Mouse (Mus musculus) brown adipose tissue, adult 24 weeks (tissue): ENCODE data around the gene Adprhl2. TPM values are rescaled to one million over a fixed set of nuclear protein-coding genes. Genes with fewer than 3 reads are reported as not detected.

ENCODE experiments used
- H3K27ac ChIP-seq: fragments of 200-500 bp; replicated peaks from 2 replicates; pipeline ENCODE4 v1.5.1; 2012; ENCODE audit warnings: low read depth, mild to moderate bottlenecking, low read length
- H3K4me1 ChIP-seq: fragments of 200-500 bp; 2 replicates; pipeline ENCODE4 v1.6.1; 2012; ENCODE audit warnings: low read length, mixed read lengths; ENCODE audit not compliant: control insufficient read depth, insufficient read depth, insufficient read length
- H3K4me3 ChIP-seq: fragments of 200-500 bp; 2 replicates; pipeline ENCODE4 v1.5.1; 2012; ENCODE audit warnings: low read depth, mild to moderate bottlenecking, low read length, moderate library complexity; ENCODE audit not compliant: insufficient read depth
- polyA plus RNA-seq: library from polyadenylated mRNA; stranded (reverse); fragments of >200 nt; gene quantifications from 2 replicates; pipeline ENCODE4 v1.2.4, GENCODE M21; 2012; ENCODE audit not compliant: missing spikeins, insufficient read depth, insufficient read length

The Adprhl2 gene
- polyA plus RNA-seq, 1 experiment, result 14.8 TPM

DNA sequence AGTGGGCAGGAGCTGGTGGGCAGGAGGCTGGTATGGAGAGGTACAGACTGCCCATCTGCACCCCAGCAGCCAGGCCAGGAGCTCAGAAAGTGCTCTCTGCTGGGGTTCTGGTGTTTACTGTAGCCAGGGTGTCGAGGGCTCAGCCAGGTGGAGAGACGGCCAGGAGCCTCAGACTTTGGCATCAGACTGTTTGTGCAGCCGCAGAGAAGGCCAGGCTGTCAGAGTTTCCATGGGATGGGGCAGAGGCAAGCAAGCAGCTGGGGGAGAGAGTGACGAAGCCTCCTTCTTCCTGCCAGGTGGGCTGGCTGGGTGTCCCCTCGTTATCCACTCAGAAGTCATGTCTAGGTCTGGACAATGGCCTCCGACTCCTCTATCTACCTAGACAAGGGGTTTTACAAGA, 26.4 kb downstream of the Adprhl2 start:
- Histone ChIP-seq H3K4me3 (no peak overlapping the region), H3K4me1 (peaks cover 4% of the 10 kb centered on the region; the same call in 1 of the 2 replicates)

DNA sequence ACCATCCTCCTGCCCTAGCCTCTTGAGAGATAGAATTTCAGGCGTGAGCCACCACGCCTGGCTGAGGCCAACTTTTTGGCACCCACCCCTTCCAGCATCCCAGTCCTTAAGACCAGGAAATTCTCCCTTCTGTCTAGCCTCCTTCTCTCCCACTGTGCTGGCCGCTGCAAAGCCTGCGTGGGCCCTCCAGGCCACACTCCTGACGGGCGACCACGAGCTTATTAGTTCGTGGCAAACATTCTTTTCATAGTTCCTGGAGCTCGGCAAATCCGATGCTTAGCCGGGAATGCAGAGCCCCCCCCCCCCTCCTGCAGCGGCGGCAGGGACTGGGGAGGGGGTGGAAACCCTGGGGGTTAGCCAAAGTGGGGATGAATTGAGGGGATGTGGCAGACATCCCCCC, 30.3 kb downstream of the Adprhl2 start:
- Histone ChIP-seq H3K4me3 (no peak overlapping the region), H3K27ac (no peak overlapping the region), H3K4me1 (peaks cover 3% of the 10 kb centered on the region)

More for the DNA sequence above, 26.4 kb downstream of the Adprhl2 start:
- H3K27ac ChIP-seq, result no peak overlapping the region

DNA sequence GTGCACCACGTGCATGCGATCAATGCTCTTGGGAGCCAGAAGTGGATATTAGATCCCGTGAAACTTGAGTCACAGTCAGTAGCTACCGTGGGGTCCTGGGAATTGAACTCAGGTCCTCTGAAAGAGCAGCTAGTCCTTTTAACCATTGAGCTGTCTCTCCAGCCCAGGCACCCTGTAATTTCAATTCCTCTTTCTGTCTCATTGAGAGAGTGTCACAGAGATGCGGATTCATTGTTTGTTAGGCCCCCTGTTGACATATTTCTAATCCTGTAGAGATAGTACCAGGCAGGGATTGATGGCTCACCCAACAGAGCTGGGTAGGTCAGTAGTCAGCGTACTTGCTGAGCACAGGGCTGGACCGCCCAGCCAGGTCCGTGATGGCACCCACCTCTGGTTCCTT, 31.2 kb downstream of the Adprhl2 start:
- Histone ChIP-seq H3K27ac (no peak overlapping the region), H3K4me1 (peaks cover 3% of the 10 kb centered on the region), H3K4me3 (no peak overlapping the region)

DNA sequence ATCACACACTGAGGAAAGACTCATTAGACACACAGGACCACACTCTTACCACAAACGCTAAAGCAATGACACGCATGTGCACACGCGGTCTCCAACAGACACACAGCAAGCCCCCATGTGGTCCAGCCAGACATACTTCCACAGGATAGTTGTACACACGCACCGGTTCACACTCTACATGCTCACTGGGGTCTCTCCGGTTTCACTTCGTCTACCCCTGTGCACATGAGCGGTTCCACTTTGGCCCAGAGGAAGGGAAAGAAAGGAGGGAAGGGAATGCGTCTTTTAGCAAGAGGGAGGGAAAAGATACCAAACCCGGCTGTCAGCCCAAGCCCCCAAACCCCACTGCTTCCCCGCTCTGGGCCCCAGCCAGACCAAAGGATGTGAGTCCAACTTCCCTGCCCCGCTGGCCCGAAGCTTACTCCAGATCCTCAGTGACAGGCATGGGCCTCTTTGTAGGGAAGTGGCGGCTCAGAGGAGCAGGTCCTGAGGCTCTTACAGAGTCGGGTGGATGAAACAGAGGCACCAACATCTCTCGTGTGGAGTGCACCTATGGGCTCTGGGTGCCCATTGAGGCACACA, 33.3 kb downstream of the Adprhl2 start:
- Histone ChIP-seq H3K4me3 (no peak overlapping the region), H3K4me1 (peaks cover 3% of the 10 kb centered on the region), H3K27ac (no peak overlapping the region)

DNA sequence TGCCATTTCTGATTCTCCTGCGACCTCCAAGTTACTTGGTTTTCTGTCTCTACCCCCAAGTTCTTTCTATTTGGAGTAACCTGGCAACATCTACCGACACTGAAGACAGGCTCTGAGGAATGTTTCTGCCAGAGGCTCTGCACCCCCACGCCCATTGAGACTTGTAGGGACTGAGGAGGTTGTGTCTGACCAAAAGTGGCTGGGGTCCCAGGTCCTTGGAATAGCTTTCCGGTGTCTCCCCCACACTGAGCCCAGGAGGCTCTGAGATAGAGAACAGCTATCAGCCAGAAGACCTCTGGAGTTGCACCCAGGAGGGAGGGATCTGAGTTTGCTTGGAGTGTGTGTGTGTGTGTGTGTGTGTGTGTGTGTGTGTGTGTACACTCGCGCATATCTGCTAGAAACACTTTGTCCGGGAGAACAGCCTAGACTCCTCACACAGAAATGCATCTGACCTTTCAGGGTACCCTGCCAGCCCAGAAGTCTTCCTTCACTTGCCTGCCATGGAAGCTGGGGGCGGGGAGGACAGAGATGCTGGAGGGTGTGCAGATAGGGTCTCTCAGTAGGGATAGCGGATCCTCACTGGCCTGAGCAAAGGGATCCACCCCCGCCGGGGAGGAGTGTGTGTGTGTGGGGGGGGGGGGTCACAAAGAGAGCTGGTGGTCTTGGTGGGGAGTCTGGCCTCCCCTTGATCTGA, 34.1 kb downstream of the Adprhl2 start:
- Histone ChIP-seq H3K27ac (no peak overlapping the region), H3K4me3 (no peak overlapping the region)

DNA sequence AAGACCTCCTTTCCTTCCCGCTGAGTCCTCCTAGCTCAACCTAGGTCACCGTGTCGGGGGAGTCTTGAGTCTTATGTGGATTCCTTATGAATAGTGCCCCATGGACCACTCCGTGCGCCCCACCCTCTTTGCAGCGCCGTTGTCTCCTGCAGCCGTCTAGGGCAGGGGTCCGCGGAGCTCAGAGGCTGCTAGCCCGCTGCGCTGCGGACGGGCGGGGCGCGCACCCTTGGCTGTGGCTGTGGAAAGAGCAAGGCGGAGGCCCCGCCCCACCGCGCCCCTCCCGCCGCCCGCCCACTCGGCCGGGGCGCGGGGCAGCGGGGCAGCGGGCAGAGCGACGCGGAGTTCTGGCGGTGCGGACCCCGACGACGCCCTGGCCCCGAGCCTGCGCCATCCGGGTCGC, 35.0 kb downstream of the Adprhl2 start, which contains the start of gene Col8a2:
Gene Col8a2 (plus strand): TSS at position 302 of the 400 bp plus-strand sequence.
- H3K4me1 ChIP-seq, result peaks cover 3% of the 10 kb centered on the region
- H3K27ac ChIP-seq, result no peak within 1 kb of the TSS
- H3K4me3 ChIP-seq, result peak within 1 kb of the TSS; percentile 47

More for the DNA sequence above, 34.1 kb downstream of the Adprhl2 start:
- peaks cover 3% of the 10 kb centered on the region for H3K4me1 ChIP-seq

DNA sequence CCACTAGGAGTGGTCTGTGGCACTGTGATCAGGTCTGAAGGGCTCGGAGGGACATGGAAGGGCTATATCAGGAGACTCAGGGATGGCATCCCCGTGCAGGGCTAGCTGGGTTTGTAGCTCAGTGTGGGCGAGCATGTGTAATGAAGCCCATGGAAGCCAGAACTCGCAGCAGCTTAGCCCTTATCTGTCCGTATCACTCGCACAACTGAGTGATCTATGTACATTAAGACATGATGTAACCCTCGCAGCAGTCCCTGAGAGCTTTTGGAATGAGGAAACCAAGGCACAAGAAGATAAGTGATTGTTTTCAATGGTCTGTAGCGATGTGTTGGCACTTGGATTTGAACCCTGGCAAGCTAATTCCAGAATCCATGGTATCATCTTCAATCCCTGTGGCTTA, 37.9 kb downstream of the Adprhl2 start:
- H3K4me1 ChIP-seq, result peaks cover 3% of the 10 kb centered on the region
- no peak overlapping the region for H3K4me3 ChIP-seq
- H3K27ac ChIP-seq, result no peak overlapping the region

DNA sequence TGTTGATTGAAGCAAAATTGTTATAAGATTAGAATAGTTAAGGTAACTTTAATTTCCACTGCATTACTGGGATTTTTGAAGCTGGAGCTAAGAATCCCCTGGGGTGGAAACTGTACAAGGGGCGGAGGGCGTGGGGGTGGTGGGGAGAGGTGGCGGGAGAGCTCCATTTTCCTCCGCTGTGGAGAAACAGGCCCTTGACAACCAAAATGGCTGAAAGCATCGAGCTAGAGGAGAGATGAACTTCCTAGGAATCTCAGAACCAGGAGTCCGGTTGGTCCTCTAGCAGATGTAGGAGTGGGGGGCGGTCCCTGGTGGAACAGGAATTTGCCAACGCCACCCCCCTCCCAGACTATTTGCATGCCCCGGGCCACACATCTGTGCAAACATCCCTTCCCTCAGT, 39.8 kb downstream of the Adprhl2 start:
- Histone ChIP-seq H3K4me1 (peaks cover 3% of the 10 kb centered on the region), H3K4me3 (no peak overlapping the region)

DNA sequence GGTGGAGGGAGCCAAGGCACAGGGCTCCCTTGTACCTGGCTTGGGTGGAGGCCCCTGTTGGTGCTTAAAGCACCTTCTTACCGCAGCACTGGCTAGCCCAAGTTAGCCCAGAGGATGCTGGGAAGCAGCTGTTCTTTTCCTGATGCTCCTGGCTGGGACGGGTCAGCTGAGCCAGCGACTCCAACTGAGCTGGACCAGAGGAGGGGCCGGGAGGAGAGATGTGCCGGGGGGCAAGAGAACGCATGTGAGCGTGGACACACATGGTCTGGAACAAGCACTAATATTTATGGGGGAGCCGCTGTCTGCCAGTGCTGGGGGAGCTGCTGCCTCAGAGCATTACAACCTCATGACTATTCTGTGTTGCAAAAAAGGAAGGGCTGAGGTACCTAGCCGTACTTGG, 42.5 kb downstream of the Adprhl2 start:
- no peaks in the 10 kb centered on the region for H3K4me1 ChIP-seq
- H3K4me3 ChIP-seq, result no peak overlapping the region
- H3K27ac ChIP-seq, result no peak overlapping the region

More for the DNA sequence above, 39.8 kb downstream of the Adprhl2 start:
- H3K27ac ChIP-seq, result no peak overlapping the region

DNA sequence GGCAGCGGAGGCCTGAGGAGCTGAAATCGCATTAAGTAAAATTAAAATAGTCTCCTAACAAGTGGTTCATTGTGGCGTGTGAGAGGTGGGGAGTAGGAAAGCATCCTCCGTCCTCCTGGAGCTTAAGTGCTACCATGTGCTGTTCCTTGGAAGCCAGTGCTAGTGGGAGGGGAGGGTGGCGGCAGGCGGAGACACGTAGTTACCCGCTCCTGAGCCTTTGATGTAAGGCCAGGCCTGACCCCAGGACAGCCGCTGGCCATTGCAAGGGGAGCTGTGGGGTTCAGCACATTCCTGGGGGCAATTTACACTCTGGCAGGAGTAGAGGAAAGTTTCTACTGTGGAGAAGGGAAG, 43.0 kb downstream of the Adprhl2 start:
- H3K27ac ChIP-seq, result no peak overlapping the region
- no peak overlapping the region for H3K4me3 ChIP-seq
- no peaks in the 10 kb centered on the region for H3K4me1 ChIP-seq

DNA sequence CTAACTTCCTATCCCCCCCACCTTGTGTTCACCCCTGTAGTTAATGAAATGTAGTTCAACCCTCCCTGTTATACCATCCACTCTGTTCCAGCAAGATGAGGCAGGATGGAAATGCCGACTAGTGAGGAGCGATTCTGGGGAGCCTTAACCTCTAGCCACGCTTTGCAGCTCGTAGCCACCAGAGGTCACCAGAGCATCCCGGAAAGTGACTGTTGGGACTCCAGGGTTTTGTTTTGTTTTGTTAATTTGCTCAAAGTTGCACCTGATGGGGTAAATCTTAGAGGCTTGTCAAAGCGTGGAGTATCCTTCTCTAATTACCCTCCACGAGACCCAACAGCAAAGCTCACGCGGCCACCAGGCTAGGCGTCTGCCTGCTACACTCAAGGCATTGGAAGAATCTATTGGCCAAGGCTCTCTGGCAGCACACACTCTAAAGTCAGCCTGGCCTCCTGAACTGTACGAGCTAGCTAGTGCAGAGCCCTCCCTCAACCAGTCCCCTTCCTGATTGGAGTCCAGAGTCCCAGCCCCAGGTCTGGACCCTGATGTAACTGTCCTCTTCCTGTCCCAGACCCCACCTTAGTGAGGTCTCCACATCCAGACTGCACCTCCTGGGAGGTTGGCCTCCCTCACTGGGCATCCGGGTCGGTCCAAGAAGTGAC, 43.5 kb downstream of the Adprhl2 start:
- H3K27ac ChIP-seq, result no peak overlapping the region
- H3K4me3 ChIP-seq, result no peak overlapping the region
- H3K4me1 ChIP-seq, result no peaks in the 10 kb centered on the region

DNA sequence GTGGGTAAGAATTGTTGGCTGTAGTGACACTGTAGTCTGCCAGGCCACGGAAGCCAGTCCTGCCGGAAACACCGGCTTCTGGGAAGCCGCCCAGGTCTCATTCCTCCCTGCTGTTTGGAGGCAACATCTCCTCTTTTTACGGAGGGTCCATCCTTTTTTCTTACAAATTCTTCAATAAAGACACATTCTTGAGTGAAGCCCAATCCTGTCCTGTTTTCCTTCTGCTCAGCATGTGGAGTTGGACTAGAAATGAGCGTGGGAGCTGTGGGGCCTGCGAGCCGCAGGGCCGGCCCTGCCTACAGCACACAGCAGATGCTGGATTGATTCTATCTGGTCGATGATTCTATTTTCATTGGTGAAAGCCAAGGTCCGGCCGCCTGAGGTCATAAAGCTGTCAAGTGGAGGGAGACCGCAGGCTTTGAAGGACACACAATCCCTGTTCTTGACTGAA, 45.8 kb downstream of the Adprhl2 start:
- no peaks in the 10 kb centered on the region for H3K4me1 ChIP-seq
- no peak overlapping the region for H3K4me3 ChIP-seq
- no peak overlapping the region for H3K27ac ChIP-seq

DNA sequence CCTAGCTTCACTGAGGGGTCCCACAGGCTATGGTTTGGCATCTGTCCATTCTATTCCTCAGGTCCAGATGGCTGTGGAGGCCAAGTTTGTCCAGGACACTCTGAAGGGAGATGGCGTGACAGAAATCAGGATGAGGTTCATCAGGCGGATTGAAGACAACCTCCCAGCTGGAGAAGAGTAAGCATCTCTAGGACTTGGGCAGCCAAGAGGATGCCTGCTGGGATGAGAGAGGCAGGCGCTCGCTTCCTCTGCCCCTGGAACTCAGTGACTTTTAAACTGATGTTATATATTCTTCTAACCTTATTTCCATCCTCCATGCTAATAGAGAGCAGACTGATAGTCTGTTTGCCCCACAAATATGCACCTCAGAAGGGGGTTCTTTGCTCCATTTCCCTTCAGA, 46.4 kb downstream of the Adprhl2 start:
- Histone ChIP-seq H3K27ac (no peak overlapping the region), H3K4me3 (no peak overlapping the region), H3K4me1 (no peaks in the 10 kb centered on the region)

DNA sequence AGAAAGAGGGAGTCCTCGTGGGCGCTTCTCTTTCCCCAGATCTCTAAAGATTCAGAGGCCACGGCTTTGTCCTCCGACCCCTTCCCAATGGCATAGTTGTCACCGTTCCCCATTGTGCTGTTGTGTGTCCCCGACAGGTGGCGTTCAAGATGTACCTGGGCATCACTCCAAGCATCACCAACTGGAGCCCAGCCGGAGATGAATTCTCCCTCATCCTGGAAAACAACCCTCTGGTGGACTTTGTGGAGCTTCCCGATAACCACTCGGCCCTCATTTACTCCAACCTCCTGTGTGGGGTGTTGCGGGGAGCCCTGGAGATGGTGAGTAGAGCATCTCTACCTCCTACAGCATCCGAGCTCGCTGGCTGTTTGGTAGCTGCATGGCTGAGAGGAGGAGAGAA, 47.8 kb downstream of the Adprhl2 start:
- Histone ChIP-seq H3K4me3 (no peak overlapping the region), H3K4me1 (no peaks in the 10 kb centered on the region), H3K27ac (no peak overlapping the region)

DNA sequence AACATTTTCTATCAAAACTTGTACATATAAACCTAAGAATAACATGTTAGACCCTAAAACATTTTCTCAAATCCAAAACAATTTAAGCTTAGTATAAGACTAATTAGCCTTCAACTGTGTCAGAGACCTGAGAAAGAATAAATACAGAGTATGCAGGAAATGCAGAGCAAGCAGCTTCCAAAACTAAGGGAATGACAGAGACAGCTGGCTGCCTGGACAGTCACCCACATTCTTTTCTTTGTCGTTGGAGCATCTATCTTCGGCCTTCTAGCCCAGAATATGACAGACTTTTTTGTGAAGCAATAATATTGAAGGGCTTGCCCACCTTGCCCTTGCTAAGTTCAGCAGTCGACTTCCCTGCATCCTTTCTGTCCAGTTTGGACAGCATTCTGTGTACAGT, 52.2 kb downstream of the Adprhl2 start:
- Histone ChIP-seq H3K4me3 (no peak overlapping the region), H3K4me1 (no peaks in the 10 kb centered on the region), H3K27ac (no peak overlapping the region)
